Mouse (Mus musculus): Measurements from ENCODE around the gene Prkaa1. TPM values are rescaled to one million over a fixed set of nuclear protein-coding genes. Genes with fewer than 3 reads are reported as not detected.
A peak's percentile ranks its signal among the peaks of the same experiment; 100 is the strongest.

Gene Prkaa1
- 10 to 100 TPM; 20.7 to 21.8 TPM for total RNA-seq (2021)
- long read RNA-seq, experiment 1, full-length matches to known transcripts: 8 of 19 reads
- long read RNA-seq, experiment 1, partial matches to known transcripts: 1 of 19 reads
- long read RNA-seq, experiment 1, other reads (novel, unspliced or antisense): 10 of 19 reads
- long read RNA-seq, experiment 2, full-length matches to known transcripts: 6 of 17 reads
- long read RNA-seq, experiment 2, partial matches to known transcripts: 0 of 17 reads
- long read RNA-seq, experiment 2, other reads (novel, unspliced or antisense): 11 of 17 reads

DNA sequence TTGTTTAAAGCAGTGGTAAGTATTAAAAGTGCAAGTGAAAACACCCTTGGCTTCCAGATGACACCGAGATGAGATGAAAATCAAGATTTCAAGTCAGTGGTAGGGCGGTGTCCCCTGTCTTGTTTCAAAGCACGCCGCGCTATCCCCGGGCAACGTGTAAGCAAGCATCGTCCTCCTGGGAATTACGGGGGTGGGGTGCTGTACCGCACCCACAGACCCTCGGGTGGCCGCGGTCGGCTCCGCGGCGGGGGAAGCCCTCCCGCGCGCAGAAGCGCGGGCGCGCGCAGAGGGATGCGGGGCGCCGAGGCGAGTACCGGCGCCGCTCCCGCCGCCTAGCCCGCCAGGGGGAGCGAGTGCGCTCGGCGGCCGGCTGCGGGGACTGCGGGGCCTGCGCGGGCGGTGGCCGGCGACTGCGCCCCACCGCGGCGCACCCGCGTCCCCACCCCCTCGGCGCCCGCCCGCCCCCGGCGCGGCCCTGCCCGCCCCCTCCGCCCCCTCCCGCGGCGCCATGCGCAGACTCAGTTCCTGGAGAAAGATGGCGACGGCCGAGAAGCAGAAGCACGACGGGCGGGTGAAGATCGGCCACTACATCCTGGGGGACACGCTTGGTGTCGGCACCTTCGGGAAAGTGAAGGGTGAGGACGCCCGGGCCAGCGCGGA is at the start of gene Prkaa1:
Gene Prkaa1 (plus strand): TSS at position 501 of the 660 bp plus-strand sequence.
- peak; percentile 54 to 76 for DNase-seq (ENCODE audit: low spot score in 2 of 2)

GRCm38 (mm10) chr15:5095534-5096301 is 47.9 kb upstream of the Prkaa1 start:
- no peak for DNase-seq (ENCODE audit: low spot score in 2 of 2)

DNA sequence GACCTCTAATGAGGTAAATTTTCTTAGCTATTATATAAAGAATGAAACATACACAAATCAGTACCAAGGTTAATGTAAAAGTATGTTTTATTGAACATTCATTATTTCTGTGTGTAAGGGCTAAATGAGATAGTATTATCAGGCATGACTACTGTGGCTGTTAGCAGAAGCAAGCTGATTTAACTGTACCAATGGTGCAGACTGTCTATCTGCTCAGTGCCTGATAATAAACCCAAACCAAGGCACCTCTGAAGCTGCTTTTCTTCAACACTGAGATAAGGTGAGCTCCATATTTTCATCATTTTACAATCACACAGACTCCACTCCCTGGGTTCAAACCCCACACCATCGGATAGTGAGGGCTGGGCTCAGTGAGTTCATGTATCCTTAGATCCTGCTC is 46.3 kb upstream of the Prkaa1 start:
- DNase-seq (ENCODE audit: low spot score in 2 of 2): no peak

DNA sequence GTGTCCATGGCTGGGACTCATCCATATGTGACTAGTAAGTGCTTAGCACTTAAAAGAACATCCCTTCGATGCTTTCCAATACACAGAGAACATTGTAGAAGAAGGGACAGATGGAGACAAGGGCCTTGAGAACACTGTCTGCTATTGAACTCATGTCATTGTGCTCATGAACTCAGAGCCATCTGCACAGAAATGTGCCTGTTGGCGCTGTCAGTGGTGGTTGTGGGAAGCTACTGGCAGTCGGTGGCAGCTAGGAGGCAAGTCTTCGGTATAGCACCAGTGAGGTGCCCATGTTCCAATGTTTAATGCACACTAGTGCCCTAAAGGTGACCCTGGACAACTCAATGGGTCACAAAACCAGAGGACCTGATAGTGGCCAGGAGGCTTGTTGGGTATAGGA is 41.3 kb upstream of the Prkaa1 start:
- no peak for DNase-seq (ENCODE audit: low spot score in 2 of 2)

GRCm38 (mm10) chr15:5105891-5106290 is 37.8 kb upstream of the Prkaa1 start:
- DNase-seq (ENCODE audit: low spot score in 2 of 2): no peak

DNA sequence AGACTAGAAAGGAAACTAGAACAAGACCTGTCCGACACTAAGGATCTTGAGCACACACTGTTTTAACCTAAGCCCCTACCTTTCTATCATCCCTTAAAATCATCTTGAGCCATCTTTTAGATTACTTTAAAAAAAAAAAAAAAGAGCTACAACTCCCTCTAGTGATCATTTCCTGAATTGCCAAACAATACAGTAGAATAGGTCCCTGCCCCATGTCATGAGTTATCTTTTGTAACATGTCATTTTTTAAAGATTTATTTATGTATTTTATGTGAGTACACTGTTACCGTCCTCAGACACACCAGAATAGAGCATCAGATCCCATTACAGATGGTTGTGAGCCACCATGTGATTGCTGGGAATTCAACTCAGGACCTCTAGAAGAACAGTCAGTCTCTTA is 37.4 kb upstream of the Prkaa1 start:
- no peak for DNase-seq (ENCODE audit: low spot score in 2 of 2)

- DNase-seq (ENCODE audit: low spot score in 2 of 2): no peak
These were observed 35.7 kb upstream of the Prkaa1 start, which contains the start of gene Card6 for GRCm38 (mm10) chr15:5107686-5108654. Gene Card6 (minus strand): TSS chr15:5108539.

DNA sequence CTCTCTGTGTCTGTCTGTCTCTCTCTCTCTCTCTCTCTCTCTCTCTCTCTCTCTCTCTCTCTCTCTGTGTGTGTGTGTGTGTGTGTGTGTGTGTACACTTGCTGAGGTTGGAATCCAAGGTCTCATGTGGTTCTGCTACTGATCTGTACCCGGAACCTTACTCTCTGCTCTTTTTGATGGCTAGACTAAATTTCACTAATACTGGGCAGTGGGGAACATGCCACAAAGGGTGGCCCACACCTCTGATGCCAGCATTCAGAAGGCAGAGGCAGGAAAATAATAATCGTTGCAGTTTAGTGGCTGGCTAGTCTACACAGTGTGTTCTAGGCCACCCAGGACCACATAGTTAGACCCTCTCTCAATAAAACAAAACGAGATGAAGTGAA is 35.0 kb upstream of the Prkaa1 start:
- DNase-seq (ENCODE audit: low spot score in 2 of 2): no peak

DNA sequence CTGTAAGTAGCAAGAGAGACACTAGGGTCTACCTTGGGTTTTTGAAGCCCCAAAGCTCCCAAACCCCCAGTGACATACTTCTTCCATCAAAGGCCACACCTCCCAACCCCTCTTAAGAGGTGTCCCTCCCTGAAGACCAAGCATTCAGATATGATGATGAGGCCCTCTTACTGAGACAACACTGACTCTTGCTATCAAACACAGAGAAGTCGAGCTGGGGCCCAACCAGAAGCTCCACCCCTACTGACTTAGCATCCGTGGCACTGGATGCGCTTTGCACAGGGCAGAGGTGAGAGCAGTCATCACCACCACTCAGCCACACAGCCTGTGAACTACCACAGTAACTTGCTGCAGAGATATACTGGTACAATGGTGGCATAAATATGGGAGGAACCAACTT is 31.0 kb upstream of the Prkaa1 start:
- DNase-seq (ENCODE audit: low spot score in 2 of 2): no peak

- no peak for DNase-seq (ENCODE audit: low spot score in 2 of 2)
These were observed 28.5 kb upstream of the Prkaa1 start for GRCm38 (mm10) chr15:5115173-5115572.

- peak; percentile 97 to 99 for DNase-seq (ENCODE audit: low spot score in 2 of 2)
These were observed 27.2 kb upstream of the Prkaa1 start, which contains the start of gene Rpl37 for GRCm38 (mm10) chr15:5116270-5117030. Gene Rpl37 (plus strand): TSS chr15:5116645.

- DNase-seq (ENCODE audit: low spot score in 2 of 2): no peak
These were observed 26.5 kb upstream of the Prkaa1 start for GRCm38 (mm10) chr15:5117031-5117601.

DNA sequence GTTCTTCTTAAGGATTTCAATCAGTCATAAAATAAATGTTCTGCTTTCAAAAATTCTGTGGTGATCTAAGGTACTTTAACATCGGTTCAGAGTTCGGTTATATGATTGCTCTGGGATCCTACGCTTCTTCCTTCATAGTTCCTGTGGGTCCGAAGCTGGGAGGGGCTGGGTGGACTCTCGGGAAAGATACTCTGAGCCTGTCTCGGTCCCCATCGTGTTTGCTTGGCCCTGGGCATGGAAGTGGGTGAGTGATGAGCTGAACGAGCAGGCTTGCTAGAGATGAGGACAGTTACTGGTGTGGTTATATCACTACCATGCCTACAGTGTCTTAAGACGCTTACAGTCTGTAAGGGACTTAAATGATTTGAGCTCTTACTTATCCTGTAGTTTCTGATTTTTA is 25.0 kb upstream of the Prkaa1 start:
- DNase-seq (ENCODE audit: low spot score in 2 of 2): no peak

DNA sequence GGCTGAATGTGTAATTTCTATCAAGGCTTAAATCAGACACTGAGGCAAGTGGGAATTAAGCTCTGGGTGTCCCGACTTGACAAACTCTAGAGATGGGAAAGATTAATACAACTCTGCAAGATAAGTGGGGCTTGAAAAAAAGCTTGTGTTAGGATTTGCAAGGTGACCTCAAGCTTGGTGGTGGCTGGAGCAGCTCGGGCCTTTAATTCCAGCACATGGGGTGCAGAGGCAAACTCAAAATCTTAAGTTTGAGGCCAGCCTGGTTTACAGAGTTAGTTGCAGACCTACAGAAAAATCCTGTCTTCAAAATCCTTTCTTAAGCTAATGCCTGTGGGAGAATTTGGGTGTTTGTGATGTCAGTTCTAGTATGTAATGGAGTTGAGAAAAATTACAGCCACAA is 24.5 kb upstream of the Prkaa1 start:
- no peak for DNase-seq (ENCODE audit: low spot score in 2 of 2)

GRCm38 (mm10) chr15:5119707-5120106 is 24.0 kb upstream of the Prkaa1 start:
- no peak for DNase-seq (ENCODE audit: low spot score in 2 of 2)

DNA sequence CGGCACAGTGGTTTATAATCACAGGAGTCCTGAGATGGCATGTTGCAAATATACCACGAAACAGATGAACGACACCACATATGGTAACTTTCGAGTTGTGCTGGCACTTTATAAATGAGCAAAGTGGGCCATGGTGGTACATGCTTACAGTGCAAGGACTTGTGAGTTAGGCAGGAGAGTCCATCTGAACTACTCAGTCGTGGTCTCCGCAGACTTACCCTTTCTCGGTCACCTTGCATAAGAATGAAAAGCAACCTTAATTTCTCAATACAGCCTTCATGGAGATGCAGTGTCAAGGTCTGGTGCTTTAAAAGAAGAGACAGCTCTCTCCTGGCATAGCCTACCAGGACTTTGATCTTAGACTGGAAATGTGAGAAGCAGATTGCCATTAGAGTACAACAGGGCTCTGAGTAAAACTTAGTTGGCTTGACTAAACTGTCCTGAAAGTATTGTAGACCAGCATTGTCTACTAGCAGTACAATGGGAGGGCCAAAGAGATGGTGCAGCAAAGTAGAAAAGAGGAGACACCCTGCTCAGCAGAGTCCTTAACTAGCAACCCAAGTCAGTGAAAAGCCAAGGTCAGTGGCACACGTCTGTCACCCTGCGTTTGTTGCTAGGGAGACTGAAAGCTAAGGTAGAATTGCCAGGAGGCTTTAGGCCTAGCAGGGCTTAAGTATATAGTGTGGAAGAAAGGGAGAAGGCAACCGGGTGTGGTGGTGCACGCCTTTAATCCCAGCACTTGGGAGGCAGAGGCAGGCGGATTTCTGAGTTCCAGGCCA is 21.9 kb upstream of the Prkaa1 start:
- no peak for DNase-seq (ENCODE audit: low spot score in 2 of 2)

GRCm38 (mm10) chr15:5126456-5126855 is 17.2 kb upstream of the Prkaa1 start:
- no peak for DNase-seq (ENCODE audit: low spot score in 2 of 2)

GRCm38 (mm10) chr15:5127487-5127886 is 16.2 kb upstream of the Prkaa1 start:
- no peak for DNase-seq (ENCODE audit: low spot score in 2 of 2)
